Mouse (Mus musculus) megakaryocyte-erythroid progenitor cell, adult 5 weeks (primary cell): ENCODE data around the gene Fam169b. TPM values are rescaled to one million over a fixed set of nuclear protein-coding genes. Genes with fewer than 3 reads are reported as not detected.

Experiments
- polyA plus RNA-seq: library from polyadenylated mRNA; stranded (reverse); fragments of >175 nt; gene quantifications from 2 replicates; pipeline ENCODE4 v1.2.3, GENCODE M21; 2012

Fam169b gene
- polyA plus RNA-seq = 0.29 and 0.48 TPM in 2 replicates

GRCm38 (mm10) chr7:68273515-68273914, at the start of gene Fam169b:
Fam169b (plus strand) TSS chr7:68273839.

GRCm38 (mm10) chr7:68264028-68264453, 9.6 kb upstream of the Fam169b start, which contains the start of gene Pgpep1l:
Pgpep1l (minus strand) TSS chr7:68264233.

Other genes with a start within 250 kb of the Fam169b start
- not detected in 2 replicates for gene Pgpep1l, start 9.6 kb upstream of the Fam169b start, polyA plus RNA-seq